Mouse (Mus musculus) gastrocnemius, postnatal 14 days (tissue): ENCODE measurements around the gene Gm3435. TPM values are rescaled to one million over a fixed set of nuclear protein-coding genes. Genes with fewer than 3 reads are reported as not detected.

Experiments
- total RNA-seq, 2 experiments: library from RNA; stranded (reverse); gene quantifications; 2 replicates each; pipeline ENCODE4 v1.2.3; 2021

Gene Gm3435
- total RNA-seq, 2 experiments from 2014 or later: 0.58 to 2.0 TPM

Other genes starting within 250 kb of the Gm3435 start
- 1 to 10 TPM; 1.6 to 3.1 TPM for gene Wdr27, start 67.0 kb upstream of the Gm3435 start, total RNA-seq
- 10 to 100 TPM; 13.2 to 15.8 TPM for gene 1600012H06Rik, start 67.0 kb upstream of the Gm3435 start, total RNA-seq
- 10 to 100 TPM; 45.8 to 54.1 TPM for gene Phf10, start 48.9 kb upstream of the Gm3435 start, total RNA-seq
- 1 to 10 TPM; 1.6 to 2.3 TPM for gene 9030025P20Rik, start 31.7 kb upstream of the Gm3435 start, total RNA-seq
- not detected for gene Gm3417, start 31.4 kb upstream of the Gm3435 start, total RNA-seq
- 10 to 100 TPM; 19.0 to 25.1 TPM for gene Ermard, start 31.0 kb downstream of the Gm3435 start, total RNA-seq
- gene Tcte3, start 31.3 kb downstream of the Gm3435 start, total RNA-seq: under 1 TPM in 1 of 2 experiments, not detected in 1; 0.51 TPM
- gene Gm3448, start 31.4 kb downstream of the Gm3435 start, total RNA-seq: under 1 TPM; 0.93 to 0.96 TPM